Mouse (Mus musculus) liver, embryonic 14.5 days (tissue): Measurements from ENCODE around the gene Gys2.

Experiments
- CTCF ChIP-seq: IDR thresholded peaks from 2 replicates; pipeline ENCODE4 v1.5.1; 2016; ENCODE audit warnings: antibody characterized with exemption, low read depth, control low read depth
- EP300 ChIP-seq: IDR thresholded peaks from 2 replicates; pipeline ENCODE4 v1.6.1; 2016; ENCODE audit warnings: antibody characterized with exemption, low read depth

DNA sequence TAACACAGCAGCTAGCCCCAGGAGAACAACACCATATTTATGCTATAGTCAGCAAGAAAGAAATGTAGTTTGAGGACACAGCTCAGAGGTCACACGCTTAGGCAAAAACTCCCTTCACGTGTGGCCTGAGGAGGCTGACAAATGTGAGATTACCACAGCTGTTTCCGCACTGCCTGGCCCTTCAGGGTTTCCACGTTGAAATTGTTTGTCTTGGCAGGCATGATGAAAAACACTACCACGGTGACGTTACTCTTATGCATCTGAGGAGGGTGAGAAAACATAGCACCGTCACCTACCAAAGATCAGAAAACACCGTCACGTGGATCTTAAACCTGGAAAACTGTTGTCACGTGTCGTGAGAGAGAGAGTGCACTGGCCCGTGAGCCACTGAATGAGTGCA, 21.5 kb downstream of the Gys2 start:
- TF ChIP-seq EP300 (no peak), CTCF (no peak)
